Mouse (Mus musculus): ENCODE measurements around the gene Gm16181.

Gm16181 gene

GRCm38 (mm10) chr17:35249451-35250197, 29.0 kb downstream of the Gm16181 start:
- DNase-seq (ENCODE audit: low spot score in 2 of 2) = no peak

GRCm38 (mm10) chr17:35250348-35251120, 29.9 kb downstream of the Gm16181 start:
- no peak for DNase-seq (ENCODE audit: low spot score in 2 of 2)

- DNase-seq (ENCODE audit: low spot score in 2 of 2) = no peak
Measured at GRCm38 (mm10) chr17:35251162-35251719, 30.6 kb downstream of the Gm16181 start.

- DNase-seq (ENCODE audit: low spot score in 2 of 2) = no peak
Measured at GRCm38 (mm10) chr17:35251981-35252380, 31.3 kb downstream of the Gm16181 start.

- no peak for DNase-seq (ENCODE audit: low spot score in 2 of 2)
Measured at GRCm38 (mm10) chr17:35252619-35253292, 32.1 kb downstream of the Gm16181 start.

- DNase-seq (ENCODE audit: low spot score in 2 of 2) = no peak
Measured at GRCm38 (mm10) chr17:35253293-35254093, 32.9 kb downstream of the Gm16181 start.

GRCm38 (mm10) chr17:35254241-35255098, 33.8 kb downstream of the Gm16181 start:
- DNase-seq (ENCODE audit: low spot score in 2 of 2) = peak; percentile 63 to 76

GRCm38 (mm10) chr17:35255301-35255700, 34.7 kb downstream of the Gm16181 start:
- DNase-seq (ENCODE audit: low spot score in 2 of 2) = no peak

GRCm38 (mm10) chr17:35255704-35256103, 35.1 kb downstream of the Gm16181 start:
- no peak for DNase-seq (ENCODE audit: low spot score in 2 of 2)

- no peak for DNase-seq (ENCODE audit: low spot score in 2 of 2)
Measured at GRCm38 (mm10) chr17:35257378-35257777, 36.7 kb downstream of the Gm16181 start.

GRCm38 (mm10) chr17:35257824-35258491, 37.3 kb downstream of the Gm16181 start:
- peak; percentile 95 to 97 for DNase-seq (ENCODE audit: low spot score in 2 of 2)

GRCm38 (mm10) chr17:35258492-35259478, 38.2 kb downstream of the Gm16181 start:
- DNase-seq (ENCODE audit: low spot score in 2 of 2) = peak; percentile 95 to 98

GRCm38 (mm10) chr17:35259621-35260020, 39.0 kb downstream of the Gm16181 start:
- DNase-seq (ENCODE audit: low spot score in 2 of 2) = no peak

GRCm38 (mm10) chr17:35261651-35262050, 41.0 kb downstream of the Gm16181 start:
- no peak for DNase-seq (ENCODE audit: low spot score in 2 of 2)

GRCm38 (mm10) chr17:35262664-35263522, 42.3 kb downstream of the Gm16181 start, which contains the start of gene H2-D1:
Gene H2-D1, plus strand, starts transcription at chr17:35262730.
- peak; percentile 100 for DNase-seq (ENCODE audit: low spot score in 2 of 2)

- DNase-seq (ENCODE audit: low spot score in 2 of 2) = no peak
Measured at GRCm38 (mm10) chr17:35263523-35263883, 42.9 kb downstream of the Gm16181 start.

- DNase-seq (ENCODE audit: low spot score in 2 of 2) = no peak
Measured at GRCm38 (mm10) chr17:35267399-35268086, 46.9 kb downstream of the Gm16181 start.

Measured in spleen, postnatal 36 days (tissue).